Mouse (Mus musculus) CH12.LX (cell line): ENCODE measurements around the gene Wdfy3.

ENCODE experiments used
- CHD1 ChIP-seq: IDR thresholded peaks from 2 replicates; pipeline ENCODE4 v1.6.1; 2012; ENCODE audit warnings: low read depth, low read length, improper control_type of control experiment, inconsistent platforms
- CTCF ChIP-seq, 2 experiments: IDR thresholded peaks in 1 of 2; conservative IDR thresholded peaks in 1 of 2; 2 replicates each; pipeline ENCODE4 v1.5.1; 2011 to 2012; ENCODE audit warnings: low read depth in 2 of 2, low read length in 2 of 2, improper control_type of control experiment in 1 of 2, inconsistent platforms in 1 of 2, mild to moderate bottlenecking in 1 of 2, moderate library complexity in 1 of 2
- ELF1 ChIP-seq: IDR thresholded peaks from 2 replicates; pipeline ENCODE4 v1.6.1; 2014; ENCODE audit warnings: low read depth, mild to moderate bottlenecking, inconsistent platforms, low read length, improper control_type of control experiment
- EP300 ChIP-seq: IDR thresholded peaks from 2 replicates; pipeline ENCODE4 v1.6.1; 2011; ENCODE audit warnings: low read length, improper control_type of control experiment
- GABPA ChIP-seq: IDR thresholded peaks from 2 replicates; pipeline ENCODE4 v1.6.1; 2012; ENCODE audit warnings: low read depth, low read length, improper control_type of control experiment, inconsistent platforms; ENCODE audit not compliant: insufficient replicate concordance
- HCFC1 ChIP-seq: IDR thresholded peaks from 2 replicates; pipeline ENCODE4 v1.6.1; 2012; ENCODE audit warnings: low read depth, mild to moderate bottlenecking, inconsistent platforms, low read length, improper control_type of control experiment
- POLR2A ChIP-seq: IDR thresholded peaks from 2 replicates; pipeline ENCODE4 v1.6.1; 2011; ENCODE audit warnings: low read depth, mild to moderate bottlenecking, improper control_type of control experiment, low read length
- RCOR1 ChIP-seq: conservative IDR thresholded peaks from 2 replicates; pipeline ENCODE4 v1.6.1; 2012; ENCODE audit warnings: low read depth, mild to moderate bottlenecking, inconsistent platforms, low read length, improper control_type of control experiment
- SMC3 ChIP-seq: IDR thresholded peaks from 2 replicates; pipeline ENCODE4 v1.6.1; 2011; ENCODE audit warnings: low read depth, low read length, improper control_type of control experiment
- USF1 ChIP-seq: IDR thresholded peaks from 2 replicates; pipeline ENCODE4 v1.6.1; 2014; ENCODE audit warnings: low read depth, mild to moderate bottlenecking, inconsistent platforms, low read length, improper control_type of control experiment

DNA sequence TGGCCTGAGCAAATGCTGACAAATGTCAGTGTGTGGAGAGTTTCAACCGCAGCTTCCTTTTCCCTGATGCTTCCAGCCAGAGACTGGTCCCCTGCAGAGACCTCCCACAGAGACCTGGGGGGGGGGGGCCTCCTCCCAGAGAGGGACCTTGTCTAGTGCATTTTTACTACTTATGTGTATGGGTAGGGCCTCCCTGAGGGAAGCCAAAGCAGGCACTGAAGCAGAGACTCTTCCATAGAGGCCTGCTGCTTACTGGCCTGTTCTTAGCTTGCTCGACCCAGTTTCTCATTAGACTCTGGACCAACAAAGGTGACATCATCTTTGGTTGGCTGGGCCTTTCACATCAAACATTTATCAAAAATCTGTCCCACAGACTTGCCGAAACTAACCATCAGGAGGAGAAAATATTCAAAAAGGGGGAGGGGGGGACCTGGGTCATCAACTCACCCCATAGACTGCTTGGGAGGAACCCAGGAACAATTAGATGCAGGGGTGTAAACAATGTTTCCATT, 14.5 kb downstream of the Wdfy3 start:
- TF ChIP-seq CTCF (conservative IDR thresholded peaks at IDR 0.05 in 1 of 2, IDR thresholded peaks at IDR 0.05 in 1 of 2; ENCODE audit: low read depth in 2 of 2, low read length in 2 of 2), result no peak
- TF ChIP-seq GABPA, result no peak
- TF ChIP-seq RCOR1, result no peak
- no peak for TF ChIP-seq POLR2A
- no peak for TF ChIP-seq HCFC1
- TF ChIP-seq USF1, result no peak
- no peak for TF ChIP-seq ELF1
- TF ChIP-seq CHD1, result no peak
- TF ChIP-seq EP300, result no peak
- no peak for TF ChIP-seq SMC3
